11 mouse cellular contexts compared by ENCODE assay signal in genomic region chr15:84535953-84536352, GRCm38 (mm10). TPM values are rescaled to one million over a fixed set of nuclear protein-coding genes. Genes with fewer than 3 reads are reported as not detected.
DNase-seq lines count a peak whose midpoint lies in the region; ATAC-seq and TF ChIP-seq lines count a peak whose summit lies in the region.
"Had no signal": no experiment of that assay in that cellular context is flagged by ENCODE, and none has a peak within 500 bp of the region (broad histone marks: within the 10 kb centered on the region; RNA-seq: fewer than 3 reads in every experiment).

No protein-coding gene starts in this region.

- peak; percentile 33; the same call in 1 of the 2 replicates for TF ChIP-seq CTCF in testis, adult 2 months (IDR thresholded peaks at IDR 0.05; ENCODE audit: control insufficient read depth, insufficient read depth, insufficient replicate concordance, low read depth, low read length)

- no peaks in the 10 kb centered on the region; the same call in 1 of the 2 replicates for H3K27me3 ChIP-seq in heart, embryonic 10.5 days (ENCODE audit: insufficient read depth, poor library complexity, severe bottlenecking)
- no peaks in the 10 kb centered on the region for H3K27me3 ChIP-seq in testis, adult 2 months (ENCODE audit: control insufficient read depth, insufficient read depth, low read length)
- H3K27me3 ChIP-seq: forebrain, embryonic 15.5 days; stomach, embryonic 15.5 days had no signal

- TF ChIP-seq POLR2A in testis, adult 2 months (IDR thresholded peaks at IDR 0.05; ENCODE audit: control insufficient read depth, low read depth, low read length): no peak

- no peaks in the 10 kb centered on the region for H3K9me3 ChIP-seq in heart, embryonic 10.5 days
- H3K9me3 ChIP-seq: forebrain, embryonic 15.5 days; stomach, embryonic 15.5 days had no signal

- H3K36me3 ChIP-seq in heart, embryonic 10.5 days: no peaks in the 10 kb centered on the region
- H3K36me3 ChIP-seq in testis, adult 2 months (ENCODE audit: control insufficient read depth, insufficient read depth, low read length): no peaks in the 10 kb centered on the region
- H3K36me3 ChIP-seq: forebrain, embryonic 15.5 days; stomach, embryonic 15.5 days had no signal

- peak; percentile 17 to 46 for DNase-seq in heart, postnatal 36 days
- no peak for DNase-seq in heart, embryonic 10.5 days (ENCODE audit: low spot score)
- no peak for DNase-seq in testis, postnatal 14 days (ENCODE audit: low spot score)
- DNase-seq in thymus, postnatal 36 days: peak; percentile 54 to 60
- DNase-seq in layer of hippocampus, adult 9-10 months (ENCODE audit: low spot score): no peak
- no peak for DNase-seq in retina, embryonic 14.5 days (ENCODE audit: low spot score)
- DNase-seq: heart, postnatal 10 days had no signal

- no peak overlapping the region for H3K27ac ChIP-seq in heart, embryonic 10.5 days
- H3K27ac ChIP-seq in testis, adult 2 months (ENCODE audit: control insufficient read depth, insufficient read depth, low read depth, low read length): no peak overlapping the region
- H3K27ac ChIP-seq: forebrain, embryonic 15.5 days; stomach, embryonic 15.5 days had no signal

- H3K4me1 ChIP-seq in heart, embryonic 10.5 days: 0 out of 2 replicates have a peak, but pooled peaks cover 3% of the 10 kb centered on the region
- peaks cover 5% of the 10 kb centered on the region for H3K4me1 ChIP-seq in testis, adult 2 months (ENCODE audit: control insufficient read depth, insufficient read depth, low read length)
- H3K4me1 ChIP-seq: stomach, embryonic 15.5 days had no signal

- intact Hi-C loops in heart, postnatal 36 days (cut with DNase I): loop anchor here (2.0 kb wide), 1 partner anchor 79 kb away; no protein-coding TSS in a partner anchor

- H3K4me3 ChIP-seq in heart, embryonic 10.5 days: no peak overlapping the region
- H3K4me3 ChIP-seq in testis, adult 2 months (ENCODE audit: control insufficient read depth, low read depth, low read length): no peak overlapping the region; the same call in 1 of the 2 replicates
- H3K4me3 ChIP-seq: forebrain, embryonic 15.5 days; stomach, embryonic 15.5 days had no signal

- ATAC-seq in granulocyte monocyte progenitor cell, adult 5-6 weeks (replicated peaks; ENCODE audit: poor library complexity, severe bottlenecking): peak; percentile 53; the same call in 1 of the 2 replicates
- ATAC-seq: forebrain, embryonic 15.5 days had no signal

- 87% methylated on average over 2 of the region's 2 CpGs for WGBS in heart, embryonic 10.5 days

RNA-seq across cellular contexts. Expression of gene Rtl6, which starts 21.7 kb away (rescaled TPM):
- total RNA-seq in heart, postnatal 36 days (2021): 1 to 10 TPM; 5.7 to 7.5 TPM
- 13.1 and 14.9 TPM in 2 replicates for polyA plus RNA-seq in heart, embryonic 10.5 days (2016; fragmentation: Nextera tagmentation; extraction: Ambion mirVana)
- polyA plus RNA-seq in testis, adult 2 months (2012; rRNA removed): 32.1 and 34.3 TPM in 2 replicates
- total RNA-seq in granulocyte monocyte progenitor cell, adult 5-6 weeks (2014; fragmentation: Nextera tagmentation): 4.6 and 6.4 TPM in 2 replicates
- total RNA-seq in granulocyte monocyte progenitor cell, adult 5-6 weeks (2017): 2.3 and 3.4 TPM in 2 replicates

Comparison
In these comparisons a context has a peak if more than half of its experiments do, and no peak if none do; other contexts are left out.
1. DNase-seq: peak in heart, postnatal 36 days (2 of 2) and thymus, postnatal 36 days (2 of 2); none in heart, embryonic 10.5 days (single experiment), testis, postnatal 14 days (single experiment), layer of hippocampus, adult 9-10 months (single experiment) and retina, embryonic 14.5 days (single experiment).